Mouse (Mus musculus): Measurements from ENCODE around the gene Ralgps1. TPM values are rescaled to one million over a fixed set of nuclear protein-coding genes. Genes with fewer than 3 reads are reported as not detected.

The Ralgps1 gene
- total and polyA plus RNA-seq, 3 experiments: 0.89 to 2.6 TPM; not detected in 1

DNA sequence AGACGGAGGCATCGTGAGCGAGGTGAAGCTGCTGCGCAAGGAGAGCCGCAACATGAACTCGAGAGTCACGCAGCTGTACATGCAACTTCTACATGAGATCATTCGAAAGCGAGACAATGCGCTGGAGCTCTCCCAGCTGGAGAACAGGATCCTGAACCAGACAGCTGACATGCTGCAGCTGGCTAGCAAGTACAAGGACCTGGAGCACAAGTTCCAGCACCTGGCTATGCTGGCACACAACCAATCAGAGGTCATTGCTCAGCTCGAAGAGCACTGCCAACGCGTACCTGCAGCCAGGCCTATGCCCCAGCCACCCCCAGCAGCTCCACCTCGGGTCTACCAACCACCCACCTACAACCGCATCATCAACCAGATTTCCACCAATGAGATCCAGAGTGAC, 142.7 kb downstream of the Ralgps1 start:
- Histone ChIP-seq H3K9me3 (replicated peaks; ENCODE audit: insufficient read depth, low read length) (no peaks in the 10 kb centered on the region), H3K9ac (ENCODE audit: control insufficient read depth, low read depth, low read length, poor library complexity, severe bottlenecking) (no peak overlapping the region), H3K27ac (ENCODE audit: control insufficient read depth, low read depth, low read length) (no peak overlapping the region), H3K4me1 (ENCODE audit: control insufficient read depth in 1 of 2, insufficient read depth in 2 of 2, low read length in 2 of 2) (no peaks in the 10 kb centered on the region), H3K27me3 (ENCODE audit: control insufficient read depth in 1 of 2, insufficient read depth in 2 of 2, low read length in 2 of 2) (no peaks in the 10 kb centered on the region), H3K4me3 (ENCODE audit: control insufficient read depth in 1 of 2, insufficient read depth in 1 of 2, low read depth in 2 of 2, low read length in 2 of 2) (no peak overlapping the region), H3K79me2 (ENCODE audit: control insufficient read depth, insufficient read depth, low read length, poor library complexity) (no peaks in the 10 kb centered on the region), H3K36me3 (ENCODE audit: control insufficient read depth in 1 of 2, insufficient read depth in 2 of 2, low read length in 2 of 2) (no peaks in the 10 kb centered on the region)
- DNase-seq (ENCODE audit: low read depth, low spot score): no peak
- TF ChIP-seq USF2 (IDR thresholded peaks at IDR 0.05; ENCODE audit: borderline replicate concordance in 1 of 2, insufficient read depth in 1 of 2, low read depth in 1 of 2, low read length in 2 of 2) (no peak), POLR2AphosphoS2 (IDR thresholded peaks at IDR 0.05; ENCODE audit: low read length) (no peak), ZMIZ1 (IDR thresholded peaks at IDR 0.05; ENCODE audit: low read depth, low read length) (no peak)

DNA sequence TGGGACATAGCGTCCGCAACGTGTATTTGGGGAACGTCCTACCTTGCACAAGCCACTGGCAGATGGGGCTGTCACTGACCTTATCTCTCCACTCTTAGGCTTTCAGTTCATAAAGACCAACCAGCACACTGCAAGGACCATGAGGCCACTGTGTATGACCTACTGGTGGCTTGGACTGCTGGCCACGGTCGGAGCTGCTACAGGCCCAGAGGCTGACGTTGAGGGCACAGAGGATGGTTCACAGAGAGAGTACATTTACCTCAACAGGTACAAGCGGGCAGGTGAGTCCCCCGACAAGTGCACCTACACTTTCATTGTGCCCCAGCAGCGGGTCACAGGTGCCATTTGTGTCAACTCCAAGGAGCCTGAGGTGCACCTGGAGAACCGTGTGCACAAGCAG, 143.2 kb downstream of the Ralgps1 start:
- Histone ChIP-seq H3K9me3 (replicated peaks; ENCODE audit: insufficient read depth, low read length) (no peaks in the 10 kb centered on the region), H3K27ac (ENCODE audit: control insufficient read depth, low read depth, low read length) (no peak overlapping the region), H3K27me3 (ENCODE audit: control insufficient read depth in 1 of 2, insufficient read depth in 2 of 2, low read length in 2 of 2) (no peaks in the 10 kb centered on the region), H3K4me1 (ENCODE audit: control insufficient read depth in 1 of 2, insufficient read depth in 2 of 2, low read length in 2 of 2) (no peaks in the 10 kb centered on the region), H3K9ac (ENCODE audit: control insufficient read depth, low read depth, low read length, poor library complexity, severe bottlenecking) (no peak overlapping the region), H3K4me3 (ENCODE audit: control insufficient read depth in 1 of 2, insufficient read depth in 1 of 2, low read depth in 2 of 2, low read length in 2 of 2) (no peak overlapping the region), H3K79me2 (ENCODE audit: control insufficient read depth, insufficient read depth, low read length, poor library complexity) (no peaks in the 10 kb centered on the region), H3K36me3 (ENCODE audit: control insufficient read depth in 1 of 2, insufficient read depth in 2 of 2, low read length in 2 of 2) (no peaks in the 10 kb centered on the region)
- TF ChIP-seq RCOR1 (IDR thresholded peaks at IDR 0.05; ENCODE audit: low read depth, low read length) (no peak), ELF1 (IDR thresholded peaks at IDR 0.05; ENCODE audit: low read depth, low read length) (no peak), UBTF (IDR thresholded peaks at IDR 0.05; ENCODE audit: borderline replicate concordance, insufficient read depth, low read depth, low read length) (no peak), CHD2 (IDR thresholded peaks at IDR 0.05; ENCODE audit: low read length) (no peak), HCFC1 (IDR thresholded peaks at IDR 0.05; ENCODE audit: low read depth, low read length) (no peak), MYB (IDR thresholded peaks at IDR 0.05; ENCODE audit: low read depth, low read length) (no peak), EP300 (IDR thresholded peaks at IDR 0.05; ENCODE audit: low read depth in 1 of 2, low read length in 2 of 2) (no peak), MAX (IDR thresholded peaks at IDR 0.05; ENCODE audit: low read length) (no peak)
- no peak for DNase-seq (ENCODE audit: low read depth, low spot score)

DNA sequence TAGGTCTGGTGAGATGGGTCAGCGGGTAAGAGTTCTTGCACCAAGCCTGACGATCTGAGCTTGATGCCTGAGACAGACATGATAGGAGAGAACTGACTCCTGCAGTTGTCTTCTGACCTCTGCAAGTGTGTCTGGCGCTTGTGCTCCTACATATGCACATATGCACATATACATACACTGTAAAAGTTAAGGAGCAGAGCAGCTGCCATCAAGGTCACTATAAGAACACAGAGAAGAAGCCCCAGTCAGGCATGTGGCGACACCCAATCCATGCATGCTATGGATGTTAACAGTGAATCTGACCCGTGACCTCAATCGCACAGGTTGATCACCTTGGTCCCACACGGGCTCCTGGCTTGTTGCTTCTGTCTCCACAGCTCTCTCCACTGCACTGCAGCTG, 145.4 kb downstream of the Ralgps1 start:
- Histone ChIP-seq H3K4me3 (ENCODE audit: control insufficient read depth in 1 of 2, insufficient read depth in 1 of 2, low read depth in 2 of 2, low read length in 2 of 2) (no peak overlapping the region), H3K27ac (ENCODE audit: control insufficient read depth, low read depth, low read length) (no peak overlapping the region), H3K9me3 (replicated peaks; ENCODE audit: insufficient read depth, low read length) (no peaks in the 10 kb centered on the region), H3K27me3 (ENCODE audit: control insufficient read depth in 1 of 2, insufficient read depth in 2 of 2, low read length in 2 of 2) (no peaks in the 10 kb centered on the region), H3K79me2 (ENCODE audit: control insufficient read depth, insufficient read depth, low read length, poor library complexity) (no peaks in the 10 kb centered on the region), H3K36me3 (ENCODE audit: control insufficient read depth in 1 of 2, insufficient read depth in 2 of 2, low read length in 2 of 2) (no peaks in the 10 kb centered on the region), H3K9ac (ENCODE audit: control insufficient read depth, low read depth, low read length, poor library complexity, severe bottlenecking) (no peak overlapping the region), H3K4me1 (ENCODE audit: control insufficient read depth in 1 of 2, insufficient read depth in 2 of 2, low read length in 2 of 2) (no peaks in the 10 kb centered on the region)
- no peak for DNase-seq (ENCODE audit: low read depth, low spot score)
- TF ChIP-seq ZKSCAN1 (IDR thresholded peaks at IDR 0.05; ENCODE audit: low read depth, low read length) (no peak), EP300 (IDR thresholded peaks at IDR 0.05; ENCODE audit: low read depth in 1 of 2, low read length in 2 of 2) (no peak), CHD1 (IDR thresholded peaks at IDR 0.05; ENCODE audit: low read depth, low read length) (no peak), NRF1 (IDR thresholded peaks at IDR 0.05; ENCODE audit: insufficient read depth, low read depth, low read length, poor library complexity, severe bottlenecking) (no peak), SMC3 (IDR thresholded peaks at IDR 0.05; ENCODE audit: low read depth, low read length) (no peak), ZMIZ1 (IDR thresholded peaks at IDR 0.05; ENCODE audit: low read depth, low read length) (no peak), ZC3H11A (IDR thresholded peaks at IDR 0.05; ENCODE audit: low read depth, low read length) (no peak), MAZ (IDR thresholded peaks at IDR 0.05; ENCODE audit: low read depth, low read length) (no peak), ETS1 (IDR thresholded peaks at IDR 0.05; ENCODE audit: low read depth, low read length) (no peak)

Measured in MEL (cell line).